Mouse (Mus musculus): ENCODE data around the gene Exosc7. TPM values are rescaled to one million over a fixed set of nuclear protein-coding genes. Genes with fewer than 3 reads are reported as not detected.

The Exosc7 gene
- total RNA-seq, 4 experiments from 2014 or later, result 20.5 to 25.8 (median 22.0) TPM

DNA sequence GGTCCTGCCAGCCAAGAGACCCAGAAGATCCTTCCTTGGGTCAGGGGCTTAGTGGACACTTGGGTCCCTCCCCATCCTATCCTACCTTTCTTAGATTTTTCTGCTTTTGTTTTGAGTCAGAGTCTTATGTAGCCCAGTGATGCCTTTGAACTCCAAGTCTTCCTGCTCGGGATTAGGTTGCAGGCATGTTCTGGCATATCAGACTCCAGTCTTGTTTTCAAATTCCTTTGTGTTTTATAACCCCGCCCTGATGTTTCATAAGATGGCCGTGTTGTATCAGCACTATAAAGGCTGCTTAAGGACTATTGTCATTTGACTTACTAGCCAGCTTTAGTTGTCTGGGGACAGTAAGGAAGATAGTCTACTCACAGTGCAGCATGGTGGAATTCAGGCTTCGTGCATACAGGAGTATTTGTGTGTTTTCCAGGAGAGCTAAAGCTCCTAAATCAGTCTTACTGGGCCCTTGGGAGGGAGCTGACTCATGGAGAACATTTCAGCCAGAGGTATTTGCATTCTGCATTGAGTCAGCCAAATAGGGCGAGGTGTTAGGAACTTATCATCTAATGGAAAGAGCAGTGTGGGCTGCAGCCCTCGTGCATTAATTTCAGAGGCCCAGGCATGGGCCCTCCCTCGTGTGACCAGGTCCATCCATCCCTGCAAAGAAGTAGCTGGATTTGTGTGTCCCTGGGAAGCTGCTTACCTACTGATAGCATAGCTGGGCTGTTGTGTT, 24.1 kb downstream of the Exosc7 start:
- DNase-seq (ENCODE audit: low spot score in 2 of 2), result peak; percentile 24 to 46

DNA sequence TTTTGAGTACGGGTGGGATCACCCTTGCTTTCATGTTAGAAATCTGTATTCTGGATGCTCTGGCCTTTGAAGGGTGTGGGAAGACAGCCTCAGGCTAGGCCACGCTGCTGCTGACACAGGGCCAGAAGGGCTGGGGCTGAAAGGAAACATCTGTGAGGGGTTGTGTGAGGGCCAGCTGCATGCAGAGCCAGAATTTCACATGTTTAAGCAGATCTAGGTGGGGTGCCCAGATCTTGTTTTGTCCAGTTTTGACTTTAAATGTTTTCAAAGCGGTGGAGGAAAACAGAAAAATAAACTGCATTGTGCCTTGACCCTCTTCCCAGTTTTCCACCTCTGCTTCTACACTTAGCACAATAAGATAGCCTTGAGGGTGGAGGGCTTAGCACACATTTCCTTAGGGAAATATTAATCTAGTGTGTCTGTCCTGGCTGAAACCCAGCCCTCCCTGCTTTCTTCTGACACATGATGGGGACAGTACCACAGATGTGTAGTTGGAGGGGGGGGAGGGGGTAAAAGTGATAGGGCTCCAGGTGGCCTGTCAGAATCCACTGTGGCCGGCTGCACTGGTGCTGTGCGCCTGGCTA, 26.0 kb downstream of the Exosc7 start:
- peak; percentile 64 to 76 for DNase-seq (ENCODE audit: low spot score in 2 of 2)

DNA sequence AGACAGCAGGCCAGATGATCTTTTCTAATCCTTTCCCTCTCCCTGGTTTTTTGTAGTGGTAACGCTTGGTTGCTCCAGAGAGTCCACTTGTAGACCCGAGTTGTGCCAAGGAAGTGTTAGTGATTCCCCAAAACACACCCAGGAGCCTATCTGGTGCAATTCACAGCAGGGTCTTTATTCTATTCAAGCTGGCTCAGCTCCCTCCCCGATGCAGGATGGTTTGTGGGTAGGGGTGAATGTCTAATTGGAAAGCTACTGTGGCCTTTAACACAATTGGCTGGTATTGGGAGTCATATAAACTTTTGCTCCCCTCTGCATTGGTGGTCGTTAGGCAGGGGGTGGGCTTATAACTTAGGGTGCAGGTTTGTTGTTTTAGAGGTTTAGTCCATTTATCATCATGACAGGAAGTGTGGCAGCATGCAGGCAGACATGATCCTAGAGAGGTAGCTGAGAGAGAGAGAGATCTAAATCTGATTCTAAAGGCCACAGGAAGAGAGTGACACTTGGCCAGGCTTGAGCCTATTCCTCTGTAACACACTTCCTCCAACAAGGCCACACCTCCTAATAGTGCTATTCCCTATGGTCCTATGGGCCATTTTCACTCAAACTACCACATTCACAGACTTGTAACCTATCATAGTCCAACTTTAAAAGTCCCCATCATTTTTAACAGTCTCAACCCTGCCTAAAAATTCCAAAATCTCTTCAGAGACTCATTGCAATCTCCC, 27.0 kb downstream of the Exosc7 start:
- no peak for DNase-seq (ENCODE audit: low spot score in 2 of 2)

- peak; percentile 34 to 56 for DNase-seq (ENCODE audit: low spot score in 2 of 2)
Measured at GRCm38 (mm10) chr9:123148430-123148829, 35.4 kb downstream of the Exosc7 start.

GRCm38 (mm10) chr9:123150241-123151020, 37.4 kb downstream of the Exosc7 start, which contains the start of gene Clec3b:
Clec3b (plus strand) TSS chr9:123150946.
- DNase-seq (ENCODE audit: low spot score in 2 of 2), result peak in 1 of 2 experiments; percentile 66

DNA sequence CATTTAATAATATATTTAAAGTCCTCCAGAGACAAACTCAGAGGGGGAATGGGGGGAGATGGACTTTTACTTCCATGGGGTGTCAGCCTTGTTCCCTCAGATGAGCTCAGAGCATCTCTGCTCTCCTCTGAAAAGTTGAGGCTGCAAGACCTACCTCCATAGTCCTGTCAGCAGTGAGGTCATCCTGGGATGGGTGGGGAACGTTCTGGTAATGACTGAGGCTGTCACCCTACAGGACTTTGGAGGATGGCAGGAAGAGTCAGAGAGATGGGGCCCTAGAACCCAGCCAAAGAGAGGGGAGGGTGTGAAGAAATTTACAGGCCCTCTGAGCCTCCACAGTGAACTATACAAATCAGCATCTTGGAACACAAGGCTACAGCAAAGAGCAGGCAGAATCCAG, 38.5 kb downstream of the Exosc7 start:
- peak in 1 of 2 experiments; percentile 35 for DNase-seq (ENCODE audit: low spot score in 2 of 2)

DNA sequence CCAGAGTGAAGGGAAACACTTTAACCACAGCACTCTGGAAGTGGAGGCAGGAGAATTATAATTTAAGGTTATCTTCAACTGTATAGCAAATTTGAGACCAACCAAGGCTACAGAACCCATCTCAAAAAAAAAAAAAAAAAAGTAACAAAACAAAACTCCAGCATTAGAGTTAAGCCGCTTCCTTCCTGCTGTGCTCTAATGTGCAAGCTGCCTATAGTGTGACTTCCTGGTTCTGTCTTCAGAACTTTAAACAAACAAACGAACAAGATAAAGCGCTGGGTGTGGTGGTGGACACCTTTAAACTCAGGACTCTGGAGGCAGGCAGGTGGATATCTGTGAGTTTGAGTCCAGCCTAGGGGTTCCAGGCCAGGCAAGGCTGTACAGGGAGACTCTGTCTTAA, 39.0 kb downstream of the Exosc7 start:
- no peak for DNase-seq (ENCODE audit: low spot score in 2 of 2)

GRCm38 (mm10) chr9:123153121-123153520, 40.1 kb downstream of the Exosc7 start:
- peak; percentile 45 to 63 for DNase-seq (ENCODE audit: low spot score in 2 of 2)

GRCm38 (mm10) chr9:123156910-123157361, 43.9 kb downstream of the Exosc7 start:
- peak; percentile 65 to 75 for DNase-seq (ENCODE audit: low spot score in 2 of 2)

GRCm38 (mm10) chr9:123157699-123158098, 44.7 kb downstream of the Exosc7 start:
- peak; percentile 41 to 53 for DNase-seq (ENCODE audit: low spot score in 2 of 2)

GRCm38 (mm10) chr9:123158125-123158836, 45.3 kb downstream of the Exosc7 start:
- no peak for DNase-seq (ENCODE audit: low spot score in 2 of 2)

DNA sequence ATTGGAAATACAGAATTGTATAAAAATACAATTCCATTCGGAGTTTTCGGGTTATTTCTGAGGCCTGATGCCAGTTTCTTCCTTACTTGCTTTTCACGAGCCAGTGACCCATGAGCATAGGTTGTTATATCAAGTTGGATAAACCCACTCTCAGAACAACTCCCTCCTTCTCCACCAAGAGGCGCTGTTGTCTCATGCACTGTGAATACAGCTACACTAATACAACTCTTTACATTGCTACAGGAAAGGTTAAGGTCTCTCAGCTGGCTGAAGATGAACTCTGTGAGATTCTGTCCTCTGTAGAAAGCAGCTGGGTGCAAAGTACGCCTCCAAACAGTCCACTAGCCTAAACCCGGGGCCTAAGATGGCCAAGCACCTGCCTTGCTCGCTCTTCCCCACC, 46.3 kb downstream of the Exosc7 start:
- DNase-seq (ENCODE audit: low spot score in 2 of 2), result no peak

GRCm38 (mm10) chr9:123161792-123162191, 48.8 kb downstream of the Exosc7 start:
- no peak for DNase-seq (ENCODE audit: low spot score in 2 of 2)

DNA sequence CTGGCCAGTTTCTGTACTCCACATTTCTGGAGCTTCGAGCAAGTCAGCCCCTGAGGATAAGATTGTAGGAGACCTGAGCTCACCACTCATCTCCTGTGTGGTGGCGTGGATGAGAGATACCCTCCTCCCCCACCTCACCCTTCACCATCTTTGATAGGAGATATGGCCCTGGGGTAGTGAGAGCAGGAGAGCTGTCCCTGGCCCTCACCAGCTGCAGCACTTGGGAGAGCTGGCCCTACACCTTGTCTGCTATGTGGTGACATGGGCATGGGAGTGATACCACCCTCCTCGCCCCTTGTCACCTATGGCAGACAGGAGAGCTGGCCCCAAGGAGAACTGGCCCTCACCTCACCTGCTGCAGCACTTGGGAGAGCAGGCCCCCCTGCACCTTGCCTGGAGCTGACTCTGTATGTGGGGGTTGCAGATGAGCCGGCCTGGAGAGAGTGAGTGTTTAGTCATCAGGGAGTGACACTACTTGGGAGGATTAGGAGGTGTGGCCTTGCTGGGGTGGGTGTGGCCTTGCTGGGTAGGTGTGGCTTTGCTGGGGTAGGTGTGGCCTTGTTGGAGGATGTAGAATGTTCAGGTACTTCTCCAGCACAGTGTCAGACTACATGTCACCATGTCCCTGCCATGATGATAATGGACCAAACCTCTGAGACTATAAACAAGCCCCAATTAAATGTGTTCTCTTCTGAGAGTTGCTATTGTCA, 50.1 kb downstream of the Exosc7 start:
- DNase-seq (ENCODE audit: low spot score in 2 of 2), result no peak

- DNase-seq (ENCODE audit: low spot score in 2 of 2), result no peak
Measured at GRCm38 (mm10) chr9:123165781-123166443, 52.9 kb downstream of the Exosc7 start.

- DNase-seq (ENCODE audit: low spot score in 2 of 2), result no peak
Measured at GRCm38 (mm10) chr9:123173760-123174159, 60.7 kb downstream of the Exosc7 start.

- DNase-seq (ENCODE audit: low spot score in 2 of 2), result no peak
Measured at GRCm38 (mm10) chr9:123174356-123174755, 61.3 kb downstream of the Exosc7 start.

GRCm38 (mm10) chr9:123177380-123178048, 64.5 kb downstream of the Exosc7 start:
- no peak for DNase-seq (ENCODE audit: low spot score in 2 of 2)

GRCm38 (mm10) chr9:123180003-123180402, 67.0 kb downstream of the Exosc7 start:
- DNase-seq (ENCODE audit: low spot score in 2 of 2), result no peak
